Mouse (Mus musculus): ENCODE measurements at regions not wholly inside any gene's neighbourhood (a gene's known extent, or its start where the extent isn't known, plus 50 kb on each side); places are given as distances from the start of the nearest gene placed in this dataset.

- no peak for TF ChIP-seq CTCF (IDR thresholded peaks at IDR 0.05)
- no peak for TF ChIP-seq EP300 (IDR thresholded peaks at IDR 0.05)
Observed at GRCm38 (mm10) chr15:88473221-88473620, 126.9 kb upstream of the Zdhhc25 start.

All from lung, postnatal 0 days (tissue).